Mouse (Mus musculus) induced T-regulatory cell, adult 2 months (primary cell): Measurements from ENCODE around the gene Zbtb7b.

ENCODE experiments used
- DNase-seq: peaks from one replicate; pipeline ENCODE4 v3.0.0-alpha.2; 2012; ENCODE audit warnings: low read depth

Zbtb7b gene

DNA sequence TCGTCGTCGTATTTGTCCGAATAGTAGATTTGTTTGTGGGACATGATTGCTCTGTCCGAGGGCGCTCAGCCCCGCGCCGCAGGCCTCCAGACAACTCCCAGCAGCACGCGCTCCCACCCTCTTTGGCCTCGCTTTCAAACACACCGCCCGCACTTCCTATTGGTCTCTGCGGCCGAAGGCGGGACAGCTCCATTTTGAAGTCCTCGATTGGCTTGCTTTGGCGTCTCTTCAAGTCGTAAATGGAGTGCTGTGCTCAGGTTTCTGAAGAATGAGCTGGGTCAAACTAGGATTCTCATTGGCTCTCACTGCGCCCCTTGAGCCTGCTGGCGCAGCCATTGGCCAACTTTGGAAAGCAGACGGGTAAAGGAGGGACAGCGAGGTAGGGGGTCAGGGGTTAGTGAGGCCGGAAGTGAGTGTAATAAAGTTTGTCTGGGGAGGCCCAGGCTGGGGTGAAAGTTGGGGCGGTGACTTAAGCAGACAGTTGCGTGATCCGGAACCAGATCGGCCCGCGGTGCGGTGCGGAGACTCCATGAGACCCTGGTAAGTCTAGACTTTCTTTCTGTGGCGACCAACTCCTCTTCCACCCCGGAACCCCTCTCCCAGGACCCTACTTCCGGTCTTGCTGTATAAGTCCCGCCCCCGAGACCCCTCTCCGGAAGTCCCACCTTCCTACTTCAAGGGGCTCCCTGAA, 23.7 kb upstream of the Zbtb7b start, which contains the start of the genes Cks1b and Shc1:
TSS of gene Cks1b (minus strand) at position 214 of the 691 bp plus-strand sequence.
TSS of gene Shc1 (plus strand) at position 274 of the 691 bp plus-strand sequence.
- peak; percentile 97 for DNase-seq

DNA sequence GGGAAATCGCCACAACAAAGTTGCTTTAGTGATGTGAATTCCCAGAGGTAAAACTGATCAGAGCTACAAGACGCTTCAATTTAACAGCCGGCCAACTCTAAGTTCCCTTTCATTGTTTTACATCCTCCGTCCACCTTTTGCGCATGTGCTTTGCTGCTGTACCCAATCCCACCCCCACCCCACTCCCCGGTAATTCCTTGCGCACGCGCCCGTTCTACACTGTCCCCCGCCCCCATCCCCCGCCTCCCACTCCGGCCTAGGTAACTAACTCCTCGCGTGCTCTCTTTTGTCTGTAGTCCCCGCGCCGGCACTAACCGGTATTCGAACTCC, 23.2 kb upstream of the Zbtb7b start:
- DNase-seq, result no peak

DNA sequence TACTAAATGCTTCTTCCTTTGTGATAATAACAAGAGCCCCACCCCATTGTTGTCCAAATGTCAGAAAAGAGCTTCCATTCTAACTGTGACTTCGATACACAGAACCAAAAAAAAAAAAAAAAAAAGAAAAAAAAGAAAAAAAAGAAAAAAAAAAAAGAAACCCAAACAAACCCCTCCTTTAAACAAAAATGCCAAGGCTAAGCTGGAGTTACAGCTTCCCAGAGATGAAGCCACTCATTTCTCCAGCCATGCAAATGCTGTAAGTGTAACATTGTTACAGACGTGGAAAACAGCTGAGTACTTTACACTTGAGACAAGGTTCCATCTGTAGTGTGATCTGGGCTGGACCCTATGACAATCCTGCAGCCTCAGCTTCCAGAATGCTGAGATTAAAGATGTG, 22.6 kb upstream of the Zbtb7b start:
- no peak for DNase-seq

DNA sequence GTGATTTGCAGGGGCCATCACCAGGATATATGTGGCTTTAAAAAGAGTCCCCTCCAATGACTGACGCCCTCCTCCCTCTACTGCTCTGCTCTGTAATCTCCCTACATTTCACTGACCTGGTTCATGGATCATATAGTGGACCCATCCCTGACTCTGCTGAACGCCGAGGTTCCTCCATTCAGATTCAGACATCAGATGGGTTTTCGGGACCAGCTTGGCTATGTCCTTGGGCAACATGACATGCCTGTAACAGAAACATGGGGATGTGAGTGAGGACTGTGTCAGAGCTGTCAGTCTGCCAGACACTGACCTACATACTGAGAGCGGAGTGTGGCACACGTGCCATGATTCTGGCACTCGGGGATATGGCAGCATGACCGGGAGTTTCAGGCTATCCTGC, 21.6 kb upstream of the Zbtb7b start:
- no peak for DNase-seq

DNA sequence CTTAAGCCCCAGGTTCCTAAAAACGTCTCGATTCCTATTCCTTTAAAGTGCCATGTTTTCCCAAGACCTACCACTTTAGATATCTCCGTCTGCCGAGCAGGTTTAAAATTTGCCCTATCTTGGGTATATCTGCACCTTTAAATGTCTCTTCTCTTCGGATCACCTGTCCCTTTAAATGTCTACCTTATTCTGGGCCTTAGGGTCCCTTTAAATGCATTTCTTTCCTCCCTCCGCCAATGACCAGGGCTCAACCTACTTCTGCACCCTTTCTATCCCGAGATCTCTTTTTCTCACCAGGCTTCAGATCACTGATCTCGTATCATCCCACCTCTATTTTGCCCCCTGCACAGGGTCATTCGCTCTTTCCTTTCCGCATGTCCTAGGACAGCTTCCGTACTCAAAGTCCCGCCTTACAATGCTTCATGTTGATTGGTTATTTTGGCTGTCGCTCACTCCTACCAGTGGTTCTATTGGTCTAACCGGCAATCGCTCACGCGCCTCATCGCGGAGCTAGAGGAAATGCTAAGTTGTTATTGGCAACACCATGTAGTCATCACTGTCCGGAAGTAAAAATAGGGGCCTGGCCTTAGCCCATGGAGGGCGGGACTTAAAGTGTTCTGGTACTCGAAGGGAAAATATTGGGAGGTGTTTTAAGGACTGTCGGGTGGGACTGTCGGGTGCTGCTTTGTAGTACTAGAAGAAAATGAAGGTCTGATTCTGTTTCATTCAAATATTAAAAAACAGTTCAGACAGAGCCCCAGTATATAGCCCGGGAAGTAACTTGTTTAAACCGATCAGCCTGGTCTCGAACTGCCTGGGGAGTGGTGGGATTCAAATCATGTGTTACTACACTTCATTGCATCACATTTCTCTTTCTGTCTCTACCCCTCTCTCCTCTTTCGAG, 17.2 kb upstream of the Zbtb7b start, which contains the start of gene Flad1:
TSS of gene Flad1 (minus strand) at position 381 of the 904 bp plus-strand sequence.
- DNase-seq, result peak; percentile 100

DNA sequence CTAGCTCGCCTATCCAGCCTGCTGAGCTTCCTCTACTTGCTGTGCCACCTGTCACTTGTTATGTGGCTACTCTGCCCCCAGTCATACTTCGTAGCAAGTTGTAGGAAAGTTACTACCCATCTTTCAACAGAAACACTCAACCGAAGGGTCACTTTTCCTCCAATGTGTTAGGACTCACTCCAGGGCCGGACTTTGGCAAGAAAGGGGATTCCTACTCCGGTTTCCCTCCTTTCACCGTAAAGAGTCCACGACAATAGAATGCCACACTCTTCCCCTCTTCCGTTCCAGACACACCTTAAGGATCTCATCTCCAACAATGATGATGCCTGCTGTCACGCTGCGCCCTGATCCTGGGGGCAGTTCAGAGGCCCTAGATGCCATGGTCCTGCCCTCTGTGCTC, 16.3 kb upstream of the Zbtb7b start:
- no peak for DNase-seq

DNA sequence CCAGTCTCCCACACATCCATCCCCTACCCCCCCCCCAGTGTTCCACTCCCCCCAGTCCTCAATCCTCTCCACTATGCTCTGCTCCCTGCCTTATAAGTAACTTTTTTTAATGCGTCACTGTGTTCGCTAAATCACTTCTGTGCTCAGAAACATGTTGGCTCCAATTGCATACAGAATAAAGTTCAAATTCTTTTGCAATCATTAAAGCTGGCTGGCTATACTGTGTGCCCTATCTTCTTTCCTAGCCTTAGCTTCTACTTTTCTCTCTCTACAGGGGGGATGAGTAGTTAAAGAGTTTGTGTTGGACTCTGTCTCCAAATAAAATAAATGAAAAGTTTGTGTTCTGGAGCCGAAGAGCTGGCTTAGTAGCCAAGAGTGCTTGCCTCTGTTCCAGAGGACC, 15.1 kb upstream of the Zbtb7b start:
- DNase-seq, result no peak

DNA sequence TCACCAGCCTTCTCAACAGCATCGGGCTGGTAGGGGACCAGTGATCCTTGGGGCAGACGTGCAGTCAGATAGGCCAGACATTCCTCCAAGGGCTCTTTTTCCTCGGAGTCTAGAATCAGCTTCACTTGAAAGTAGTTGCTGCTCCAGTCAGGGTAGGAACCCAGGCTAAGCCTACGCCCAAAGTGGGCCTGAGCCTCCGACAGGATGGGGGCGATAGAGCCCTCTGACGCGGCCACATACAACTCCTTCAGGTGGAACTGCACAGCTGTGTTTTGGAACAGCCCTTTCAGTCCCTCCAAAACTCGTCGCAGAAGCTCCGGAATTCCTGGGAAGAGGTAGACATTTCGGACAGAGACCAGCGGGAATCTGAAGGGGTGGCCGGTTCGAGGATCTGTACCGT, 13.9 kb upstream of the Zbtb7b start:
- DNase-seq, result no peak

DNA sequence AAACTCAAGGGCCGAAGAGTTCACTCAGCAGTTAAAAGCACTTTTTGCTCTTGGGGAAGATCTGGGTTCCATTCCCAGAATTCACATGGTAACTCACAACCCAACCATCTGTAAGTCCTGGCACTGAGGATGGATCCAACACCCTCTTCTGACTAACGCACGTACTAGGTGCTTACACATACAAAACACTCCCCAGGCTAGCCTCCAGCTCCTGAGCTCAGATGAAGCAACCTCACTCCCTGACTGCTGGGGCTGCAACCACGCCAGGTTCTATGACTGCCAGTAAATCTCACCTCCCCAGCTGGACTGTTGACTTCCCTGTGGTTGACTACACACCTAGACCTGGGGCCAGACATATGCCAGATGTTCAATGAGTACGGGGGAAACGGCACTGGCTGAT, 12.3 kb upstream of the Zbtb7b start:
- DNase-seq, result no peak

DNA sequence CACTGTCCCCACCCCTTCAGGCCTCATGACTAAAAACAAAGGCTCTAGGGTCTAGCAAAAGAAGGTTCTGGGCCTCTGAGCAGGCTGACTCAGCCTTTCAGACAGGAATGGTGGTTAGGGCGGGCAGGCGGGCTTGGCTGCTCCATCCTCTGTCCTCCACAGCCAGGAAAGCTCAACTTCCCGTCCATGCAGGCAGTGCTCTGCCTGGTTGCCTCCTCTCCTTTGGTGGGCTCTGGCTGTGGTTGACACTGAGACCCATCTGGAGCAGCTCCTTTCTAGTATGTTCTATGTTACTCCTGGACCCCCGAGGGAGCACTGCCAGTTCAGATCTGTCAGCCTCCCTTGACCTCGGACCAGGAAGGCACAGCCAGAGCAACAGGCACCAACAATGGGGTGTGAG, 8.1 kb upstream of the Zbtb7b start, which contains the start of gene Lenep:
TSS of gene Lenep (minus strand) at position 101 of the 400 bp plus-strand sequence.
- no peak for DNase-seq

DNA sequence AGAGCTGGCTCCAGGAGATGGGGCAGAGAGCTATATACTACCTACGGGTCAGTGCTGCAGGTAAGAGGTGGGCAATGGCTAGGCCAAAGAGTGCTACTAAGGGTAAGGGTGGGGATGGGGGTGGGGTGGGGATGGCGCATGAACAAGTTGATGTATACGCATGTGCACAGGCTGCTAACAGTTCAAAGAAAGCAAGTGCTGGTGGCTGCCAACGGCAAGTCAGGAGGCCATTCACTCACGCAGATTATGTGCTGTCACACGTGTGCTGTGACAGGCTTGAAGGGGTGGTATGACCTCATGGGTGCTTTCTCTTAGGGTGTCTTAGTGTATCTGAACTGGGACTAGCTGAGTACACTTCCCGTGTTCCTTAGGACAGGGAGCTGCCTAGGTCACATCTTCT, 6.8 kb upstream of the Zbtb7b start:
- no peak for DNase-seq

DNA sequence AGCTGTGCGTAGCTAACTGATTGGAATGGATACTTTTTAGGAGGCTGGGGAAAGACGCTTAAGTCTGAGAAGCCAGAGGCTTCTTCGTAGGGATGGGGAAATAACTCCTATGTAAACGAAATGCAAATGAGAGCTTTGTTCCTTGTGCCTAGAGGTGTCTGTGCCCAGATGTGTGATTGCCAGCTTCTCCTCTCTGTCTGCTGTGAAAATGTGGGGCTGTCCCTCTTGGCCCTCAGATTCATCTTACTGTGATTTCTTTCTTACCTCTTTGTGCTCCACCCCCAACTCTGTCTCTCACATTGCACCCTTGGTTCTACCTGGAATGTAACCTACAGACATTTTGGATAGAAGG, 2.1 kb upstream of the Zbtb7b start:
- DNase-seq, result no peak

DNA sequence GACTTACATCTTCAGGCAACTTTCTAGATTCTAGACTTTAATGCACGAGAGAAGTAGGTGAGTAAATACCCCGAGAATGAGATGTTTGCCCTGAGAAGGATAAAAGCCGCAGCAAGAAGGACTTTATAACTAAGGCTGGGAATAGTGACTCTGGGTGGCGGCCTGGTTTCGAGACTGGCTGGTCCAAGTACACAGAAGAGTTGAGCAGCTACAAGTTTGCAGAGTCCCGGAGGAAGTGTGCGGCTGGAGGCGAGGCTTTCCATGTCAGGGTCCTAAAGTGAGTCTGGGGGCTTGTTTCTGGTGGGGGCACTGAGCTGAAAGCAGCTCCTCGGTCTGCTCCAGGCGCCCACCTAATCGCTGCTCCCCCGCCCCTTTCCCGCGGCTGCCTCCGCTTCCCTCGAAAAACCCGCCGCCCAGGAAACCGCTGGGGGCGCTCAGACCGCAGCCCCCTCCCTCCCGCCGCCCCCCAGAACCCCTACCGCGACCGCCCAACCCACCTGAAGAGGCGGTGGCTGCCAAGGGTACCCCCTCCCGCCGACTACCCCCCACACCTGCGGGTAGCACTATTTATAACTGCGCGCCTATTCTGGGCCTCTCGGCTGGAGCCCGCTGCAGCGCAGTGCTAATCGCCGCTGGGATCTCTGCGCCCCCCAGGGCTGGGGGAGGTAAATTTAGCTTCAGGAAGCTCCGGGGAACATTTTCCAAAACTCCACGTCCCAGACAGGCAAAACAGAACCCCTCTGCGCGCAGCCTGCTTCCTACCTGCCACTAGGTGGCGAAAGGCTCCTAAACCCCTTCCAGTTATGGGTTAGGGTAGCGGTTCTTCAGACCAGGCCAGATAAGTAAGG, 1.5 kb upstream of the Zbtb7b start:
- peak; percentile 83 for DNase-seq

DNA sequence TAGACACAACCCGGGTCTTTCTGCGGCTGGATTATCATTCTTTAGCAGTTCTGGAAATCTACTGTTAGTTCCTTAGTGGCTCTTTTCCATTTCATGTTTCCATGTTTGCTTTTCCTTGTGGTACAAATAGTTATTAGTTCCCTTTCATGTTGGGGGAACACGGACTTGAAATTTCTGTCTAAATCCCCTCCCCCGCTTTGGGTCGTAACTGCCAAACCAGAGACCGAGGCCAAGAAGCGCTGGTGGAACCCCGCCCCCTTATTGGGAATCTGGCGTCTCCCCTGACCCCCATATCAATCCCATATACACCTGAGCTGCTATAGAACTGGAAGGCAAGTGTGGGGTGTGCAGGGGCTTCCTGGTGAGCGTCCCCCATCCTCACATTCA, 836 bp upstream of the Zbtb7b start:
- no peak for DNase-seq

DNA sequence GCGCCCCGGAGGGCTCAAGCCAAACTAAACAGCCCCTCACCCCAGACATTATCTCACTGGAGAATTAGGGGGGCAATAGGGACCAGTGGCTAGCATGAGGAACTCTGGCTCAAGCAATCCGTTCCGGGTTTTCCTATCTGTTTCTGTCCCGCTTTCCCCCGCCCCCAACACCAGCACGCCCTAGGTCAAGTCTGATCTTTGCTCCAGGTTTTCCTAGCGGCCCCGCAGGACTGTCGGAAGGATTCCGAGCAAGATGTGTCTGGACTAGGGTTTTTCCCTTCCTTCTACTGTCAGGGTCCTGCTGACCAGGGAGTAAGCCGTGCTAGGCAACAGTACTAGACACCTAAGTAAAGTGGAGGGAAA, 299 bp upstream of the Zbtb7b start:
- DNase-seq, result no peak

DNA sequence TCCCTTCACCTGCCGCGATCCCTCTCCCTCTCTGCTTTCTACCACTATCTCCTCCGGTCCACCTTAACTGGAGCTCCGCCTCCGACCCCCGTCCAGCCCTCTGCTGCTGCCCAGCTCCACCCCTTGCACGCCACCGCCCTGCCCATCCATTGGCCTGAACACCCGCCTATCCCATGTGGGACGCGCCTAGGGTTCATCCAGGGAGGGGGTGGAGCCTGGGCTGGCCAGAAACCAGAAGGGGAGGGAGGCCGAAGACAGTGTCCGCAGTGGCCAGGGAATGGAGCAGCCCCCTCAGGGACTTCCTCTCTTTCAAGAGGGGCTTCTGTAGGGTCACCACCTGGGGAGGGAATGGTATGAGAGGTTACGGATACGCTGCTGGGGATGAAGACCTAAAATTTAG, 971 bp downstream of the Zbtb7b start:
- peak; percentile 95 for DNase-seq

DNA sequence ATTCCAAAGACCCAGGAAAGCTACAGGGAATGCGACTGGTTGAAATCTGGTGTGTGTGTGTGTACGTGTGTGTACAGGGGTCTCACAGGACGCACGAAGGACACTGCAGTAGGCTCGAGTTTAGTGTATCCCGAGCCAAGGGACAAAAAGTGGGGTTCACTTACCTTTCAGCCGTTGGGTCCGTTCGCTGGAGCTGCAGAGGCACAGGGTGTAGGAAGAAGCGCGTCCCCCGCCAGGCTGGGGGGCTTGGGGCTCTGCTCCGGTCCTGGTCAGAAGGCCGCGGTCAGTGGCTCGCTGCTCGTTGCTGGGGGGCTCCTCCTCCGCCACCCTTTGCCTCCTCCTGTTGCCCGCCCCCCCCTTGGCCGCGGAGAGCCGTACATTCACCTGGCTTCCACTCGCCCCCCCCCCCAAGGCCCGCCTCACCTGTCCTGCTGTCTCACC, 1.7 kb downstream of the Zbtb7b start:
- peak; percentile 60 for DNase-seq

DNA sequence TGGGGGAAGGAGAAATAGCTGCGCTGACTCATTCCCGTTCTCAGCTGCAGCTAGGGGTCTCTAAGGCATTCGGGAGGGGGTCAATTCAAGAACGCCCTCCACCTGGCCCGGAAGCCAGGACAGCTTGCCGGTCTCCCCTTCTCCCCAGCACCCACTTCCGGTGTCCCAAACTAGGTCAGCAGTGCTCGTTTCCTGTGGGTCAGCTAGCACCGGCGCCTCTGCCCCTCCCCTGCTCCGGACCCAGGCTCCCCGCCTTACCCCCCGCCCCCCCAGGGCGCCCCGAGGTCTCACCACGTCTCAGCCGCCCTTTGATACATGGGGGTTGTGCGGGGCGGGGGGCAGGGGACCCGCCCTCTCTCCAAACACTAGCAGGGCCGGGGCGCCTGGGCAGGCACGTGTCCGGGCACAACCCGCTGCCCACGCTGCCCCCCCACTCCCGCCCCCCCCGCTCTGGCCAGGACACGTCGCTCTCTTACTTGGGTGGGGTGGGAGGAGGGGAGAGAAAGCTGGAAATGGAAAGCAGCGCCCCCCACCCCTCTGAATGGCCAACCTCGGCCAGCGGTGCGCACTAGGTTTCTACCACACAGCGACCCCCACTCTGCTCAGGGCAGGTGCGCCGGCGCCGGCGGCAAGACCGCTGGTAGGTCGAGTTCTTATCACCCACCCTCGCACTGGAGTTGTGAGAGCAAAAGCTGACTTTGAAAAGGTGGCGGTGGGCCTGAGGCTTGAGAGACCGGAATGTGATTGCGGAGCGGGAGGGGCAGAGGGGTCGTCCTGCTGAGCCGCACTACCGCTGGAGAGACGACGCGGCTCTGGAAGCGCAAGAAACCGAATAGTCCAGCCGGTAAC, 2.7 kb downstream of the Zbtb7b start:
- DNase-seq, result peak; percentile 58

DNA sequence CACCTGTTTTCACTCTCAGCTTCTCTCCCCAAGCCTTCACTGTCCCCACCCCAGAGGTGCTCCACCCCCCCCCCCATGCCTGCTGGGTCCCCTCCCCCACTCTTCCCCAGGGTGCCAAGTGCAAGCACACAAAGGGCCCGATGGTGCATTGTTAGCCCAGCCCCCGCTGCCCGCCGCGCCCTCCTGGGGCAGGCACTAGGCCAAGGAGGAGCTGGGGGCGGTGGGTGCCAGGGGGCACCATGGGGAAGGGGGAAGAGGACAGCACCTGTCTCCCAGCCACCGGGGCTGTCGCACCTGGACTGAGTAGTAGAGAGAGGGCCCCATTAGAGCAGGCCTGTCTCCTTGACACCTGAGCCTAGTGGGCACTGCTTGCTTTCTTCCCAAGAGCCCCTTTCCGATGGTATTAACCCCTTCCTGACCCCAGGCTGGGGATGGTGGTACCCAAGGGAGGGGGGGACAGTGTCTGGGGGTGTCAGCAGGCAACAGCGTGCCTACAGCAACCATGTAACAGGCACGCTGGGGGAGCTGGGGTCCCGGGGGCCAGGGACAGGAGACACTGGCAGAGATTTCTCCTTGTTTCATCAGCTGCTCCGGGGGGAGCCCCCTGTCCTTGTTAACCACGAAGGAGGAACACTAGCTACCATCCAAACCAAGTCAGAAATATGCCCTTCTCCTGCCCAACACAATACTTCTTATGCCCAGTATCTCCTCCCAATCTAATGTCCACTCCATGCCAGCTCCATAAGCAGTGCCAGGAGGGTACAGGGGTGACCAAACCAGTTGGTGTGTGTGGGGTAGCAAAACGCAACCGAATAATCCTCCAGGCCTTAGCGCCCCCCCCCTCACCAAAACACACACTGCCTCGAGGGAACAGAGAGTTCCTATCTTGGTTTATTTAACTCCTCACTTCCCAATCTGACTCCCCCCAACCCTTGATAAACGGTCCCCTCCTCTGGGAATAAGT, 3.6 kb downstream of the Zbtb7b start:
- DNase-seq, result peak; percentile 62

DNA sequence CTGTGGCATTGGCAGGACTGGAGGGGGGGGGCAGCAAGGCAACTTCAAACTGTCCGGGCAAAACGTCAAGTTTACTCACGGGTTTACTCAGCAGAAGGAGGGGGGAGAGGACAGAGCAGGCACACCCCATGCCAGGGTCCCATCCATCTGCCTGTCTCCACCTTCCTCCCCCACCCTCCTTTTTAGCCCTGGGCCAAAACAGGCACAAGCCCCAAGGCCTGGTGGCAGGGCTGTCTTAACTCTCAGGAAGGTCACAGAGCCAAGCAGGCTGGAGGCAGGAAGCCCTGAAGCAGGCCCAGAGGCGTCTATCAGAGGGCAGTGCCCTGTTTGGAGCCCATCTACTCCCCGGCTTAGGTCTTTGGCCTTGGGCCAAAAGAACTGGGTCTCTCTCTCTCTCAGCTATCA, 4.5 kb downstream of the Zbtb7b start:
- no peak for DNase-seq
